Mouse (Mus musculus) ES-Bruce4 (cell line): ENCODE measurements around the gene Slc50a1.

Source experiments
- CTCF ChIP-seq: IDR thresholded peaks from one replicate; pipeline ENCODE4 v1.8.1; 2011; ENCODE audit warnings: low read depth, low read length
- POLR2A ChIP-seq: IDR thresholded peaks from one replicate; pipeline ENCODE4 v1.8.1; 2011; ENCODE audit warnings: low read length; ENCODE audit not compliant: insufficient read depth

DNA sequence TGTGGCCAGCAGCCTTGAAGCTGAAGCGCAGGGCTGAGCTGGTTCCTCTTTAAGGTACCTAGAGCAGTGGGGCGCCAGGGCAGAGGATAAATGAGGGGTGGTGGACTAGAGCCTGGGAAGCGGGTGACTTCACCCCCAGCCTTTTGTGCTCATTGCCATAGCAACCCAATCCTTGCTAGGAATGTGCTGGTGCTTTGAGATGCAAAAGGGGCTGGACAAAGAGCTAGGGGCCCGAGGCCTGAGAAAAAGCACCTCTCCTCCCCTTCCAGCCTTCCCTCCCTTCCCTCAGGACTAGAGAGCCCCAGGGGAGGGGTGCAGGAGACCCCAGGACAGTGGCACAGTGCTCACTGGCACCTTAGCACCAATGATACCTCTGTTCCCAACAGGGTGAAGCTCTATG, 44.5 kb downstream of the Slc50a1 start:
- no peak for TF ChIP-seq POLR2A
- TF ChIP-seq CTCF, result no peak
